Mouse (Mus musculus): ENCODE results near the gene Prkn. TPM values are rescaled to one million over a fixed set of nuclear protein-coding genes. Genes with fewer than 3 reads are reported as not detected.

The Prkn gene
- total and polyA plus RNA-seq, 2 experiments from 2014 or later, result 6.2 to 6.8 TPM

- no peak overlapping the region for H3K27ac ChIP-seq (ENCODE audit: low read depth, low read length)
- no peaks in the 10 kb centered on the region for H3K4me1 ChIP-seq (ENCODE audit: insufficient read depth)
- H3K9me3 ChIP-seq (ENCODE audit: low read length), result no peaks in the 10 kb centered on the region
- ATAC-seq, result no peak
- H3K9ac ChIP-seq, result no peak overlapping the region
- WGBS, result 57% methylated on average over 7 of the region's 7 CpGs
- no peak for TF ChIP-seq CTCF (IDR thresholded peaks at IDR 0.05; ENCODE audit: low read depth)
- H3K4me2 ChIP-seq (ENCODE audit: low read depth), result no peak overlapping the region
- no peaks in the 10 kb centered on the region for H3K36me3 ChIP-seq (ENCODE audit: insufficient read depth)
- H3K27me3 ChIP-seq (ENCODE audit: insufficient read depth, low read length), result no peaks in the 10 kb centered on the region
- no peak for DNase-seq
- H3K4me3 ChIP-seq (ENCODE audit: low read depth, low read length), result no peak overlapping the region
These were observed 283.9 kb downstream of the Prkn start for GRCm38 (mm10) chr17:11124048-11124447.

GRCm38 (mm10) chr17:11127217-11127616 lies 287.0 kb downstream of the Prkn start:
- Histone ChIP-seq H3K4me1 (ENCODE audit: insufficient read depth) (no peaks in the 10 kb centered on the region), H3K36me3 (ENCODE audit: insufficient read depth) (no peaks in the 10 kb centered on the region), H3K9ac (no peak overlapping the region), H3K4me3 (ENCODE audit: low read depth, low read length) (no peak overlapping the region), H3K4me2 (ENCODE audit: low read depth) (no peak overlapping the region), H3K27ac (ENCODE audit: low read depth, low read length) (no peak overlapping the region), H3K9me3 (ENCODE audit: low read length) (no peaks in the 10 kb centered on the region), H3K27me3 (ENCODE audit: insufficient read depth, low read length) (no peaks in the 10 kb centered on the region)
- ATAC-seq, result no peak
- no peak for DNase-seq
- 26% methylated on average over 1 of the region's 1 CpGs for WGBS
- no peak for TF ChIP-seq CTCF (IDR thresholded peaks at IDR 0.05; ENCODE audit: low read depth)

GRCm38 (mm10) chr17:11130919-11131318 lies 290.7 kb downstream of the Prkn start:
- WGBS, result 13% methylated on average over 4 of the region's 4 CpGs
- peak; percentile 64 for DNase-seq
- no peaks in the 10 kb centered on the region for H3K36me3 ChIP-seq (ENCODE audit: insufficient read depth)

GRCm38 (mm10) chr17:11142321-11142720 lies 302.1 kb downstream of the Prkn start:
- no peak for ATAC-seq
- no peak overlapping the region for H3K4me3 ChIP-seq (ENCODE audit: low read depth, low read length)
- TF ChIP-seq CTCF (IDR thresholded peaks at IDR 0.05; ENCODE audit: low read depth), result no peak
- H3K9me3 ChIP-seq (ENCODE audit: low read length), result no peaks in the 10 kb centered on the region
- H3K4me1 ChIP-seq (ENCODE audit: insufficient read depth), result no peaks in the 10 kb centered on the region
- no peak for DNase-seq
- WGBS, result 30% methylated on average over 5 of the region's 5 CpGs
- no peak overlapping the region for H3K4me2 ChIP-seq (ENCODE audit: low read depth)
- H3K27me3 ChIP-seq (ENCODE audit: insufficient read depth, low read length), result no peaks in the 10 kb centered on the region
- no peak overlapping the region for H3K9ac ChIP-seq
- H3K27ac ChIP-seq (ENCODE audit: low read depth, low read length), result no peak overlapping the region
- H3K36me3 ChIP-seq (ENCODE audit: insufficient read depth), result no peaks in the 10 kb centered on the region

More at GRCm38 (mm10) chr17:11130919-11131318, 290.7 kb downstream of the Prkn start:
- Histone ChIP-seq H3K4me2 (ENCODE audit: low read depth) (no peak overlapping the region), H3K4me3 (ENCODE audit: low read depth, low read length) (no peak overlapping the region), H3K27ac (ENCODE audit: low read depth, low read length) (no peak overlapping the region), H3K27me3 (ENCODE audit: insufficient read depth, low read length) (no peaks in the 10 kb centered on the region), H3K9ac (no peak overlapping the region), H3K4me1 (ENCODE audit: insufficient read depth) (no peaks in the 10 kb centered on the region), H3K9me3 (ENCODE audit: low read length) (no peaks in the 10 kb centered on the region)
- no peak for TF ChIP-seq CTCF (IDR thresholded peaks at IDR 0.05; ENCODE audit: low read depth)
- no peak; the same call in 1 of the 2 replicates for ATAC-seq

- Histone ChIP-seq H3K9me3 (ENCODE audit: low read length) (no peaks in the 10 kb centered on the region), H3K36me3 (ENCODE audit: insufficient read depth) (no peaks in the 10 kb centered on the region), H3K27ac (ENCODE audit: low read depth, low read length) (no peak overlapping the region), H3K27me3 (ENCODE audit: insufficient read depth, low read length) (no peaks in the 10 kb centered on the region), H3K4me3 (ENCODE audit: low read depth, low read length) (no peak overlapping the region), H3K4me1 (ENCODE audit: insufficient read depth) (no peaks in the 10 kb centered on the region), H3K4me2 (ENCODE audit: low read depth) (no peak overlapping the region), H3K9ac (no peak overlapping the region)
- DNase-seq (no peak), ATAC-seq (peak; percentile 64)
- TF ChIP-seq CTCF (IDR thresholded peaks at IDR 0.05; ENCODE audit: low read depth), result no peak
- WGBS, result 76% methylated on average over 3 of the region's 3 CpGs
These were observed 315.9 kb downstream of the Prkn start for GRCm38 (mm10) chr17:11156119-11156518.

GRCm38 (mm10) chr17:11157536-11157935 lies 317.4 kb downstream of the Prkn start:
- Histone ChIP-seq H3K4me1 (ENCODE audit: insufficient read depth) (no peaks in the 10 kb centered on the region), H3K9ac (no peak overlapping the region), H3K36me3 (ENCODE audit: insufficient read depth) (no peaks in the 10 kb centered on the region), H3K4me2 (ENCODE audit: low read depth) (no peak overlapping the region), H3K9me3 (ENCODE audit: low read length) (no peaks in the 10 kb centered on the region), H3K27ac (ENCODE audit: low read depth, low read length) (0 out of 2 replicates have a peak overlapping the region, but pooled peaks have one; percentile 5), H3K27me3 (ENCODE audit: insufficient read depth, low read length) (no peaks in the 10 kb centered on the region), H3K4me3 (ENCODE audit: low read depth, low read length) (no peak overlapping the region)
- peak; percentile 88 for ATAC-seq
- WGBS, result 35% methylated on average over 7 of the region's 7 CpGs
- TF ChIP-seq CTCF (IDR thresholded peaks at IDR 0.05; ENCODE audit: low read depth), result no peak
- peak; percentile 65 for DNase-seq

GRCm38 (mm10) chr17:11161436-11161835 lies 321.3 kb downstream of the Prkn start:
- TF ChIP-seq CTCF (IDR thresholded peaks at IDR 0.05; ENCODE audit: low read depth), result no peak
- no peaks in the 10 kb centered on the region for H3K36me3 ChIP-seq (ENCODE audit: insufficient read depth)
- H3K4me2 ChIP-seq (ENCODE audit: low read depth), result no peak overlapping the region
- DNase-seq (no peak), ATAC-seq (no peak)
- no peaks in the 10 kb centered on the region for H3K4me1 ChIP-seq (ENCODE audit: insufficient read depth)
- H3K27me3 ChIP-seq (ENCODE audit: insufficient read depth, low read length), result no peaks in the 10 kb centered on the region
- no peak overlapping the region for H3K27ac ChIP-seq (ENCODE audit: low read depth, low read length)
- H3K9ac ChIP-seq, result no peak overlapping the region
- 37% methylated on average over 1 of the region's 1 CpGs for WGBS
- H3K4me3 ChIP-seq (ENCODE audit: low read depth, low read length), result no peak overlapping the region
- H3K9me3 ChIP-seq (ENCODE audit: low read length), result no peaks in the 10 kb centered on the region

All from forebrain, postnatal 0 days (tissue).